ENCODE assay signal across 8 mouse cellular contexts in the genomic region with DNA sequence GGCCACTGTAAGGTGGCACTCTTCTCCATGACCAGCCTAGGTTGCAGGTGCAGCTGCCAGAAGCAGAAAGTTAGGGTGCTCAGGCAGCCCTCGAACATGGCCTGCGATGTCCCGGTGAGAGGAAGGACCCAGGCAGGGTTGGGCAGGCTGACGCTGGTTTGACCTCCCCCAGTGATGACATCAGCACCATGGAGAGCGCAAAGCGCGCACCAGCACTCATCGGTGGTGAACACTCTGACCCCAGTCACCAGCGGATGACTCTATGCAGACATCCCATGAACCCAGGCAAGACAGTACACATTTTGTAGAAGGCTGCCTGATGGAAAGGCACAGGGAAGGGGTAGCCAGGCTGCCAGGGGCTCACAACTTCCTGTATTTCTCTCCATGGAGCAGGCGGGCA.
DNase-seq lines count a peak whose midpoint lies in the region; ATAC-seq lines count a peak whose summit lies in the region.

No protein-coding gene starts in this region.

- DNase-seq in hindbrain, embryonic 10.5 days (ENCODE audit: low spot score): peak; percentile 61
- DNase-seq in R1 (ENCODE audit: low read depth, low spot score): peak; percentile 79
- no peak for DNase-seq in cerebellum, adult 18-20 months
- DNase-seq in layer of hippocampus, postnatal 10 days (ENCODE audit: low spot score in 2 of 2): no peak

- WGBS in hindbrain, embryonic 10.5 days: 3% methylated on average over 10 of the region's 10 CpGs
- 13% methylated on average over 10 of the region's 10 CpGs for WGBS in hindbrain, embryonic 16.5 days

- H3K4me1 ChIP-seq in hindbrain, embryonic 10.5 days (replicated peaks): peaks cover 35% of the 10 kb centered on the region
- H3K4me1 ChIP-seq in hindbrain, embryonic 16.5 days (ENCODE audit: control insufficient read depth, insufficient read depth, low read depth, low read length): peaks cover 31% of the 10 kb centered on the region

- no peak overlapping the region for H3K9ac ChIP-seq in hindbrain, embryonic 16.5 days (ENCODE audit: low read depth, low read length)

- no peak overlapping the region for H3K4me3 ChIP-seq in hindbrain, embryonic 10.5 days
- H3K4me3 ChIP-seq in hindbrain, embryonic 16.5 days (ENCODE audit: low read length): no peak overlapping the region

- no peaks in the 10 kb centered on the region for H3K36me3 ChIP-seq in hindbrain, embryonic 10.5 days
- H3K36me3 ChIP-seq in hindbrain, embryonic 16.5 days (ENCODE audit: control insufficient read depth, insufficient read depth, low read length): no peaks in the 10 kb centered on the region

- peaks cover 20% of the 10 kb centered on the region for H3K27me3 ChIP-seq in hindbrain, embryonic 10.5 days (ENCODE audit: insufficient read depth, poor library complexity, severe bottlenecking)
- H3K27me3 ChIP-seq in hindbrain, embryonic 16.5 days (replicated peaks; ENCODE audit: control insufficient read depth, insufficient read depth, low read length): no peaks in the 10 kb centered on the region

- no peaks in the 10 kb centered on the region for H3K9me3 ChIP-seq in hindbrain, embryonic 10.5 days
- H3K9me3 ChIP-seq in hindbrain, embryonic 16.5 days (ENCODE audit: control insufficient read depth, low read length): no peaks in the 10 kb centered on the region

- no peak overlapping the region for H3K27ac ChIP-seq in hindbrain, embryonic 10.5 days
- H3K27ac ChIP-seq in hindbrain, embryonic 16.5 days (ENCODE audit: low read depth, low read length): no peak overlapping the region

- no peak for ATAC-seq in hindbrain, embryonic 16.5 days
- peak; percentile 48 for ATAC-seq in granulocyte monocyte progenitor cell, adult 5-6 weeks (replicated peaks; ENCODE audit: poor library complexity, severe bottlenecking)
- peak; percentile 64 for ATAC-seq in megakaryocyte progenitor cell, adult 5-6 weeks (replicated peaks; ENCODE audit: poor library complexity)
- no peak for ATAC-seq in megakaryocyte, adult 5-6 weeks (ENCODE audit: poor library complexity, severe bottlenecking)

- H3K4me2 ChIP-seq in hindbrain, embryonic 16.5 days (ENCODE audit: low read length): no peak overlapping the region

Comparison
In these comparisons a context has a peak if more than half of its experiments do, and no peak if none do; other contexts are left out.
1. DNase-seq: peak in hindbrain, embryonic 10.5 days (single experiment) and R1 (single experiment); none in cerebellum, adult 18-20 months (0 of 2) and layer of hippocampus, postnatal 10 days (0 of 2).
2. ATAC-seq: peak in granulocyte monocyte progenitor cell, adult 5-6 weeks (single experiment) and megakaryocyte progenitor cell, adult 5-6 weeks (single experiment); none in hindbrain, embryonic 16.5 days (single experiment) and megakaryocyte, adult 5-6 weeks (single experiment).